Comparison of ENCODE assay signal across 31 mouse cellular contexts in the genomic region with DNA sequence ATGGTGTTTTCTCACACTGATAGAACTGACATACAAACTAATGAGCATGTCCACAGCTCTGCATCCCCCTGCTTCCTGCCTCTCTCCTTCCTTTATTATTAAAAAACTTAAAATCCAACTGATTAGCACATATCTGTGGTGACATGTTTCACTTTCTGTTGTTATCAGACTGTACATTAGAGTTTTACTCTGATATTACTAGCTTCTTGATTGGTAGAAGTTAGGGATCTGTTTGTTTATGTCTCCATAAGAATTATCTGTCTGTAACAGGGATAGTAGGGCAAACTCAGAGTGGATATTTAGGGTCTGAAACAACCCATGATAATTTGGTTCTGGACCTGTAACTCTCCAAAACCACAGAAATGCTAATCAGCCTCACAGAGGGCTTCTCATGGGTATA.
"Had no signal": no experiment of that assay in that cellular context is flagged by ENCODE, and none has a peak within 500 bp of the region (broad histone marks: within the 10 kb centered on the region; RNA-seq: fewer than 3 reads in every experiment).

No protein-coding gene starts in this region.

- DNase-seq: heart, postnatal 10 days; heart, postnatal 14 days; heart, postnatal 36 days; heart, postnatal 4 days; kidney, adult 11 months; kidney, adult 18-20 months; kidney, adult 2 months; kidney, adult 8-10 months; kidney, adult 9 months; kidney, postnatal 10 days; kidney, postnatal 14 days; kidney, postnatal 25 days; kidney, postnatal 36 days; kidney, postnatal 4 days; layer of hippocampus, adult 9-11 months; layer of hippocampus, postnatal 36 days had no signal

- H3K4me3 ChIP-seq: heart, embryonic 10.5 days; heart, embryonic 12.5 days; heart, embryonic 13.5 days; heart, embryonic 15.5 days; hindbrain, embryonic 10.5 days; hindbrain, embryonic 12.5 days; hindbrain, embryonic 13.5 days; hindbrain, embryonic 15.5 days; intestine, embryonic 15.5 days; kidney, embryonic 15.5 days; layer of hippocampus, adult 2 months; left cerebral cortex, adult 2 months had no signal

- H3K36me3 ChIP-seq: heart, embryonic 10.5 days; heart, embryonic 12.5 days; heart, embryonic 13.5 days; heart, embryonic 15.5 days; hindbrain, embryonic 10.5 days; hindbrain, embryonic 12.5 days; hindbrain, embryonic 13.5 days; hindbrain, embryonic 15.5 days; intestine, embryonic 15.5 days; kidney, embryonic 15.5 days had no signal

- H3K4me1 ChIP-seq: heart, embryonic 10.5 days; heart, embryonic 12.5 days; heart, embryonic 13.5 days; heart, embryonic 15.5 days; hindbrain, embryonic 10.5 days; hindbrain, embryonic 12.5 days; hindbrain, embryonic 13.5 days; hindbrain, embryonic 15.5 days; intestine, embryonic 15.5 days; kidney, embryonic 15.5 days had no signal

- H3K27me3 ChIP-seq: heart, embryonic 12.5 days; heart, embryonic 13.5 days; heart, embryonic 15.5 days; hindbrain, embryonic 12.5 days; hindbrain, embryonic 13.5 days; hindbrain, embryonic 15.5 days; intestine, embryonic 15.5 days; kidney, embryonic 15.5 days had no signal

- H3K27ac ChIP-seq: heart, embryonic 10.5 days; heart, embryonic 13.5 days; heart, embryonic 15.5 days; hindbrain, embryonic 10.5 days; hindbrain, embryonic 12.5 days; hindbrain, embryonic 13.5 days; hindbrain, embryonic 14.5 days; hindbrain, embryonic 15.5 days; hindbrain, postnatal 0 days; intestine, embryonic 15.5 days; kidney, embryonic 15.5 days; kidney, postnatal 0 days; layer of hippocampus, adult 2 months; left cerebral cortex, adult 2 months had no signal

- H3K9me3 ChIP-seq: heart, embryonic 10.5 days; heart, embryonic 12.5 days; heart, embryonic 13.5 days; heart, embryonic 15.5 days; hindbrain, embryonic 10.5 days; hindbrain, embryonic 12.5 days; hindbrain, embryonic 13.5 days; hindbrain, embryonic 15.5 days; intestine, embryonic 15.5 days; kidney, embryonic 15.5 days had no signal

- H3K9ac ChIP-seq: heart, embryonic 12.5 days; heart, embryonic 13.5 days; heart, embryonic 15.5 days; hindbrain, embryonic 12.5 days; hindbrain, embryonic 13.5 days; hindbrain, embryonic 14.5 days; hindbrain, embryonic 15.5 days; intestine, embryonic 15.5 days; kidney, embryonic 15.5 days had no signal
